Mouse (Mus musculus) neural tube, embryonic 14.5 days (tissue): ENCODE measurements at regions not wholly inside any gene's neighbourhood (a gene's known extent, or its start where the extent isn't known, plus 50 kb on each side); places are given as distances from the start of the nearest gene placed in this dataset.

Experiments
- ATAC-seq: fragments of 200-750 bp; cut with Nextera tagmentation; 2 replicates; pipeline ENCODE4 v1.8.0; 2017; ENCODE audit warnings: low read depth, mild to moderate bottlenecking, moderate TSS enrichment, moderate library complexity
- H3K27ac ChIP-seq: fragments of 300-500 bp; sonication (generic); 2 replicates; pipeline ENCODE4 v1.5.1; 2014; ENCODE audit warnings: low read depth, mild to moderate bottlenecking, control low read depth, low read length, moderate library complexity, mixed read lengths
- H3K27me3 ChIP-seq: fragments of 300-500 bp; sonication (generic); 2 replicates; pipeline ENCODE4 v1.6.1; 2014; ENCODE audit warnings: low read length; ENCODE audit not compliant: control insufficient read depth, insufficient read depth
- H3K36me3 ChIP-seq: fragments of 300-500 bp; sonication (generic); 2 replicates; pipeline ENCODE4 v1.6.1; 2014; ENCODE audit warnings: low read length, mixed read lengths; ENCODE audit not compliant: control insufficient read depth, insufficient read depth
- H3K4me1 ChIP-seq: fragments of 300-500 bp; sonication (generic); 2 replicates; pipeline ENCODE4 v1.6.1; 2014; ENCODE audit warnings: low read length; ENCODE audit not compliant: control insufficient read depth, insufficient read depth
- H3K4me2 ChIP-seq: fragments of 300-500 bp; sonication (generic); 2 replicates; pipeline ENCODE4 v1.6.1; 2014; ENCODE audit warnings: mild to moderate bottlenecking, low read depth, low read length, control low read depth
- H3K4me3 ChIP-seq: fragments of 300-500 bp; sonication (generic); 2 replicates; pipeline ENCODE4 v1.5.1; 2014; ENCODE audit warnings: low read depth, low read length, control low read depth, mixed read lengths
- H3K9ac ChIP-seq: fragments of 300-500 bp; sonication (generic); replicated peaks from 2 replicates; pipeline ENCODE4 v1.6.1; 2014; ENCODE audit warnings: low read depth, mild to moderate bottlenecking, control low read depth, low read length, mixed read lengths
- H3K9me3 ChIP-seq: fragments of 300-500 bp; sonication (generic); 2 replicates; pipeline ENCODE4 v1.6.1; 2016; ENCODE audit warnings: low read length; ENCODE audit not compliant: control insufficient read depth
- WGBS: fragments of 180-500 bp; shearing (Covaris S2); extraction: QIAGEN DNeasy Blood & Tissue Kit; methylation state at CpG from one replicate; pipeline ENCODE4 v1.1.7; 2014; 5-methylcytosine and 5-hydroxymethylcytosine counted together

GRCm38 (mm10) chr3:19430159-19430558 is 198.3 kb downstream of the 1700064H15Rik start:
- Histone ChIP-seq H3K36me3 (no peaks in the 10 kb centered on the region), H3K27ac (no peak overlapping the region), H3K9ac (no peak overlapping the region), H3K9me3 (no peaks in the 10 kb centered on the region), H3K27me3 (no peaks in the 10 kb centered on the region), H3K4me1 (no peaks in the 10 kb centered on the region), H3K4me2 (no peak overlapping the region), H3K4me3 (no peak overlapping the region)
- 89% methylated on average over 4 of the region's 4 CpGs for WGBS
- no peak for ATAC-seq

- Histone ChIP-seq H3K36me3 (no peaks in the 10 kb centered on the region), H3K27me3 (no peaks in the 10 kb centered on the region), H3K4me1 (no peaks in the 10 kb centered on the region), H3K9ac (no peak overlapping the region), H3K4me3 (no peak overlapping the region), H3K9me3 (no peaks in the 10 kb centered on the region), H3K27ac (no peak overlapping the region), H3K4me2 (no peak overlapping the region)
- ATAC-seq = no peak
- WGBS = 89% methylated on average over 6 of the region's 6 CpGs
These were observed 198.9 kb downstream of the 1700064H15Rik start for GRCm38 (mm10) chr3:19429422-19430076.

- H3K27ac ChIP-seq = no peak overlapping the region
- no peak for ATAC-seq
- H3K36me3 ChIP-seq = no peaks in the 10 kb centered on the region
- no peaks in the 10 kb centered on the region for H3K9me3 ChIP-seq
- H3K4me3 ChIP-seq = no peak overlapping the region
- H3K27me3 ChIP-seq = no peaks in the 10 kb centered on the region
- H3K4me2 ChIP-seq = no peak overlapping the region
- H3K9ac ChIP-seq = no peak overlapping the region
- no peaks in the 10 kb centered on the region for H3K4me1 ChIP-seq
These were observed 199.5 kb downstream of the 1700064H15Rik start for GRCm38 (mm10) chr3:19429010-19429409.

- Histone ChIP-seq H3K27me3 (no peaks in the 10 kb centered on the region), H3K36me3 (no peaks in the 10 kb centered on the region), H3K4me2 (no peak overlapping the region), H3K27ac (no peak overlapping the region), H3K4me1 (no peaks in the 10 kb centered on the region), H3K9ac (no peak overlapping the region), H3K9me3 (no peaks in the 10 kb centered on the region), H3K4me3 (no peak overlapping the region)
- 71% methylated on average over 1 of the region's 1 CpGs for WGBS
- no peak for ATAC-seq
These were observed 202.3 kb downstream of the 1700064H15Rik start for GRCm38 (mm10) chr3:19426130-19426556.

GRCm38 (mm10) chr3:19425322-19425721 is 203.2 kb downstream of the 1700064H15Rik start:
- H3K27ac ChIP-seq = no peak overlapping the region
- H3K4me3 ChIP-seq = no peak overlapping the region
- no peaks in the 10 kb centered on the region for H3K36me3 ChIP-seq
- H3K4me1 ChIP-seq = no peaks in the 10 kb centered on the region
- no peaks in the 10 kb centered on the region for H3K9me3 ChIP-seq
- no peak overlapping the region for H3K4me2 ChIP-seq
- WGBS = 97% methylated on average over 1 of the region's 1 CpGs
- no peak overlapping the region for H3K9ac ChIP-seq
- no peak for ATAC-seq
- no peaks in the 10 kb centered on the region for H3K27me3 ChIP-seq

GRCm38 (mm10) chr3:19424384-19424783 is 204.1 kb downstream of the 1700064H15Rik start:
- Histone ChIP-seq H3K36me3 (no peaks in the 10 kb centered on the region), H3K27me3 (no peaks in the 10 kb centered on the region), H3K9me3 (no peaks in the 10 kb centered on the region), H3K9ac (no peak overlapping the region), H3K27ac (no peak overlapping the region), H3K4me3 (no peak overlapping the region), H3K4me1 (no peaks in the 10 kb centered on the region), H3K4me2 (no peak overlapping the region)
- no peak for ATAC-seq

- no peaks in the 10 kb centered on the region for H3K27me3 ChIP-seq
- no peak overlapping the region for H3K4me2 ChIP-seq
- 87% methylated on average over 1 of the region's 1 CpGs for WGBS
- ATAC-seq = no peak
- no peak overlapping the region for H3K4me3 ChIP-seq
- H3K9ac ChIP-seq = no peak overlapping the region
- H3K27ac ChIP-seq = no peak overlapping the region
- H3K9me3 ChIP-seq = no peaks in the 10 kb centered on the region
- no peaks in the 10 kb centered on the region for H3K4me1 ChIP-seq
- H3K36me3 ChIP-seq = no peaks in the 10 kb centered on the region
These were observed 207.0 kb downstream of the 1700064H15Rik start for GRCm38 (mm10) chr3:19421430-19421944.

- WGBS = 95% methylated on average over 5 of the region's 5 CpGs
- no peaks in the 10 kb centered on the region for H3K27me3 ChIP-seq
- H3K27ac ChIP-seq = no peak overlapping the region
- H3K9ac ChIP-seq = no peak overlapping the region
- H3K4me3 ChIP-seq = no peak overlapping the region
- H3K4me2 ChIP-seq = no peak overlapping the region
- H3K36me3 ChIP-seq = no peaks in the 10 kb centered on the region
- ATAC-seq = no peak
- no peaks in the 10 kb centered on the region for H3K9me3 ChIP-seq
- H3K4me1 ChIP-seq = no peaks in the 10 kb centered on the region
These were observed 207.6 kb downstream of the 1700064H15Rik start for GRCm38 (mm10) chr3:19420912-19421311.

- H3K4me1 ChIP-seq = no peaks in the 10 kb centered on the region
- no peaks in the 10 kb centered on the region for H3K9me3 ChIP-seq
- H3K4me3 ChIP-seq = no peak overlapping the region
- no peak overlapping the region for H3K4me2 ChIP-seq
- H3K27me3 ChIP-seq = no peaks in the 10 kb centered on the region
- H3K36me3 ChIP-seq = no peaks in the 10 kb centered on the region
- no peak for ATAC-seq
- H3K27ac ChIP-seq = no peak overlapping the region
- no peak overlapping the region for H3K9ac ChIP-seq
- 54% methylated on average over 3 of the region's 3 CpGs for WGBS
These were observed 217.4 kb downstream of the 1700064H15Rik start for GRCm38 (mm10) chr3:19410938-19411515.
